Mouse (Mus musculus): Measurements from ENCODE around the gene Mrpl37.
"Not testable (repeated sequence)": the region's sequence is repeated elsewhere in the genome, so short reads cannot be mapped to it uniquely, and the experiment has no call there.

Mrpl37 gene

DNA sequence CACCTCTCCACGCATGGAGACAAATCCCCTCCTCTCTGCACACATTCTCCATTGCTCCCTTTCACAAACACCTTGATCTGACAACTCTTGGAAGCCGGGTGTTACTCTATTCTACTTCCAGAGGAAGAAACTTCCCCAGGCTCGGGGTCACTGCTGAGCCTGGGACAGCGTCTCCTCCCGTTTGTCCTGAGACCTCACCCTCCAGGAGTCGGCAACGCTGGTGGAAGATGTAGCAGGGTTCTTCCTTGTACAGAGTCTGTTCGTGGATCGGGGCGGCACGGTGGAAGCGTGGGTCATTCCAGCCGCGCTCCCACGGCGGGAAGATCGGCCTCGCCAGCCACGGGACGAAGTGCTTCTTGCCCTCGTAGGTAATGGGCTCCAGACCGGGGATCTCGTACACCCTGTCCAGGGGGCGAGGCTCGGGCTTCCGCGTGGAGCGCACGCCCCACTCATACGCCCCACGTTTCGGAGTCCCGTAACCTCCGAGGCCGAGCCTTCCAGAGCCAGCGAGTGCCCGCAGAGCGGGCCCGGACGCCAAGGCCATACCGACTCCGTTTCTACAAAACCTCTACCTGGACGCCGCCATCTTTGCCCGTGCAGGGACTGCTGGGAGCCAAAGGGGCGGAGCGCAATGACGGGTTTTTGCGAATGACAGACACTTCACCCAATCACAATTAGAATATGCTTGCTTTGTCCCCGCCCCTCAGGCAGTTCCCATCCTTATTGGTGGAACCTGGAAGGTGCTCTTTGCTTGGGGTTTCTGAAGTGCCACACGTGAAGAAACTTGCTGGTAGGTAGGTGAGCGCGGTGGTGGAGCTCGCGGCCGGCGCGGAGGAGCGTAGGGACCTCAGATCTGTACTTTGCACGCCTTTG is at the start of gene Mrpl37, which contains the start of gene Cyb5rl:
Mrpl37 (minus strand) TSS at position 617 of the 873 bp plus-strand sequence.
Cyb5rl (plus strand) TSS at position 737 of the 873 bp plus-strand sequence.
- DNase-seq (ENCODE audit: low spot score) = peak; percentile 97

- no peak for DNase-seq (ENCODE audit: low spot score)
Observed at GRCm38 (mm10) chr4:107114278-107114677, 47.6 kb upstream of the Mrpl37 start.

DNA sequence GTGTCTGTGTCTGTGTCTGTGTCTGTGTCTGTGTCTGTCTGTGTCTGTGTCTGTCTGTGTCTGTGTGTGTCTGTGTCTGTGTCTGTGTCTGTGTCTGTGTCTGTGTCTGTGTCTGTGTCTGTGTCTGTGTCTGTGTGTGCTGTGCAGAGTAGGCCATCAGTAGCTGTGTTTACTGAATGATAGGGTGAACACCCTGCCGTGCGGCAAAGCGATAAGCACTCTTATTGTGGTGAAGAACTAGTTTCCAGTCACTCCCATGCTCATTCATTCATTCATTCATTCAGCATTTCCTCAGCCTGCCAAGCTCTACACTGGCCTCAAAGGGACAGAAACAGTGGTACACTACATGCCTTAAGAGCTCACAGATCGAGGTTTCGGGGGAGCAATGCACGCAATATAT is 42.5 kb upstream of the Mrpl37 start:
- DNase-seq (ENCODE audit: low spot score) = not testable (repeated sequence)

GRCm38 (mm10) chr4:107108291-107108731 is 41.6 kb upstream of the Mrpl37 start:
- DNase-seq (ENCODE audit: low spot score) = no peak

DNA sequence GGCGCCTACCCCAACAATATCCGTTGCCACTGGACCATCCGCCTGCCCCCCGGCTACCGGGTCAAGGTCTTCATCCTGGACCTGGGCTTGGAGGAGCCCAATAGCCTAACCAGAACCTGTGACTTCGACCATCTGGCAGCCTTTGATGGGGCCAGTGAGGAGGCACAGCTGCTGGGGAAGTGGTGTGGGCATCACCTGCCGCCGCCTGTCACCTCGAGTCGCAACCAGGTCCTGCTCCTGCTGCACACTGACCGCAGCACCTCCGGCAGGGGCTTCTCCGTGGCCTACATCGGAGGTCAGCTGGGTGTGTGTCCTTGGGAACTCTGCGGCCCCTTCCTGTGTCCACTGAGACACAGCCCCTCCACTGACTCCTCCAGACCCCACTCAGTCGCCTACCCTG is 40.1 kb upstream of the Mrpl37 start:
- DNase-seq (ENCODE audit: low spot score) = no peak

DNA sequence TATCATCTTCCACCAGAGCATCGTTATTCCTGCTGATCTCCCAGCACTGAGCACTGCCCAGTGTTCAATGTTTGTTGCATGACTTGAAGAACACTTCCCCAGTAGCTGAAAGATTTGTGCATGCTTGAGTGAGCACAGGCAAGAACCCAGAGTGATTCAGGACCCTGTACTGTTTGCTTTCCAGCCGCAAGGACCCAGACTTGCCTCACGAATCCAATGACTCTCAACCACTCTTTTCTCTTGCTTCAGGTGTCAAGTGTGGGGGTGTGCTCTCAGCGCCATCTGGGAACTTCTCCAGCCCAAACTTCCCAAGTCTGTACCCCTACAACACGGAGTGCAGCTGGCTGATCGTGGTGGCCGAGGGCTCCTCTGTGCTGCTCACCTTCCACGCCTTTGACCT is 35.6 kb upstream of the Mrpl37 start:
- DNase-seq (ENCODE audit: low spot score) = no peak

- no peak for DNase-seq (ENCODE audit: low spot score)
Observed at GRCm38 (mm10) chr4:107098791-107099525, 32.3 kb upstream of the Mrpl37 start.

DNA sequence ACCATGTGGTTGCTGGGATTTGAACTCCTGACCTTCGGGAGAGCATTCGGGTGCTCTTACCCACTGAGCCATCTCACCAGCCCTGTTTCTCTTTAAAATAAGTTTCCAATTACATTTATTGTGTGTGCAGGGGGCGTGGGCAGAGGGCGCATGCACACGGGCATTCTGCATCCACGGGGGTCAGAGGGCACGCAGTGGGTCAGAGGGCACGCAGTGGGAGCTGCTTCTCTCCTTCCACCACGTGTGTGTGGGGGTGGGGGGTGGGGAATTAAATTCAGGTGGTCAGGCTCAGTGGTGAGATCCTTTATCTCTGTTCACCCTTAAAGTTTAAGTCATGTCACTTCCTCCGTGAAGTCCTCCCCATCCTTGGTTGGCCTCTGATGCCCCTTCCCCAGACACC is 31.7 kb upstream of the Mrpl37 start:
- DNase-seq (ENCODE audit: low spot score) = no peak

DNA sequence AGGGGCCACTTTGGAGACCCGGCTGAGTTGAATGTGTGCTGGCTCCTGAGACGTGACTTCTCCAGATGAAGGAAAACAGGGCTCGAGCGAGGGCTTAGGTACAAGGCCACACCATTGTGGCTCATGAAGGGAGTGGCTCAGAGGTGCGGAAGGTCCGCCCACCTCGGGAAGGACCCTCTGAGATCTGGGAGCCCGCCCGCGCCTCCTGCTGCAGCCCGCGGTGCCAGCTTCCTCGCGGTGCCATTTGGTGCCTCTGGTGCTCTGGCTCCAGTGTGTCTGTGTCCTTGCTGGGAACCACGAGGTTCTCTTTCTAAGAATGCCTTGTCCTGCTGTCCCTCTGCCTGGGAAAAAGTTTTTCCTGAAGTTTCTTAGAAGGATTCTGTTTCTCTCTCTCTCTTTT is 31.2 kb upstream of the Mrpl37 start:
- DNase-seq (ENCODE audit: low spot score) = no peak

DNA sequence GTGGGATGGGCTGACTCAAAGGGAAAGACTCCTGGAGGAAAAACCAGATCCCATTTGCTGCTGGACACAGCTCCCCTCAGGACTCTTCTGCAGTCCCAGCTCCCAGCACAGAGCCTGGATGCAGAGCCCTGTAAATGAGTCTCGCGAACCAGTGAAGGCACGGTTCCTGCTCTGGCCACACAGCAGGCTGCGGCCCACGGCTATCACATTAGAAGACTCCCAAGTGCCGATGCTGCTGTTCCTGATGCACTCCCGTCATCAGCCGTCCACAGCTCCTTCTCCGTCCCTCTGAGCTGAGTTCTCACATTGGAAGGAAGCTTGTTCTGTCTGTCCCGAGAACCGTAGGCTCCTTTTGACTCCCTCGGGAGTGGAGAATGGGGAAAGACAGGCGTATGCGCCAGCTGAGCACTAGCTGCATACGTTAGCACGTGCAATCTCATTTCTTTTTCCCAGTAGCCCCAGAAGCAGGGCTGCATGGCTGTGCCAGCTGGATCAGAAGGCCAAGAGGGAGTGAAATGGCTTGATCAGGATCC is 30.2 kb upstream of the Mrpl37 start, which contains the start of gene Cdcp2:
Cdcp2 (plus strand) TSS at position 51 of the 533 bp plus-strand sequence.
- DNase-seq (ENCODE audit: low spot score) = no peak

DNA sequence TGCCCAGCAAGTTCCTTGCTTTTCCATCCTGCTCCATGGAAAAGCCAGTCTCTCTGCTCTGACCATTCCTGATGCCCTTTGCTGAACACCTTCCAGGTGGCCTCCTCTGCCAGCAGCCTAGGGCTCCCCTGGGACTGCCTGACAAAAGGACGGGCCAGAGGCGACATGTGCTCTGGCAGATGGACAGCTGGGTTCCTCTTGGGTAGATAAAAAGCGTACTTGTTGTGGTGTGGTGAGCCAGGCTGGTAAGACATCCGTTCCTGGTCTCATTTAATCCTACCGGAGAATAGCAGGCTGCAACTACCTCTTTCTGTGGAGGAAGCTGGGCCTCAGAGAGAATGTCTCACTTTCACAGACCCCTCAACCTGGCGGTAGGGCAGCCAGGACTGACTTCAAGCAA is 29.4 kb upstream of the Mrpl37 start:
- DNase-seq (ENCODE audit: low spot score) = no peak

GRCm38 (mm10) chr4:107094484-107095187 is 28.0 kb upstream of the Mrpl37 start:
- DNase-seq (ENCODE audit: low spot score) = no peak

GRCm38 (mm10) chr4:107091696-107092095 is 25.0 kb upstream of the Mrpl37 start:
- DNase-seq (ENCODE audit: low spot score) = no peak

- no peak for DNase-seq (ENCODE audit: low spot score)
Observed at GRCm38 (mm10) chr4:107084858-107085257, 18.2 kb upstream of the Mrpl37 start.

DNA sequence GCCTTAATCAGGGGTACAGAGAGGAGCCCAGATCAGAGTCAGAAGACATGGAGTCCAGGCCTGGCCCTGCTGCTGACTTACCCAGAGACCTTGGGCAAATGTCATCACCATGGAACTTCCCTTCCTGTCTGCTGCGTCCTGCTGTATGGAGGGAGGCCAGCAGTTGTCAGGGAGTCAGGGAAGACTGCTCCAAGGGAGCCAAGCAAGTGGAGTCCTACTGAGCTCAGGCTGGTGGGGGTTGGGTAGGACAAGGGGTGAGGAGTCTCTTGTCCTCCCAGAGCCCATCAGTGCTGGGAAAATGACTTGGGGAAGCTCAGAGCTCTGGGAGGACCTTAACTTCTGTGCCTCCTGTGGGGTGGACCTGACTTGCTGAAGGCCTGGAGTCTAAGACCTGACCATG is 17.7 kb upstream of the Mrpl37 start:
- DNase-seq (ENCODE audit: low spot score) = no peak

DNA sequence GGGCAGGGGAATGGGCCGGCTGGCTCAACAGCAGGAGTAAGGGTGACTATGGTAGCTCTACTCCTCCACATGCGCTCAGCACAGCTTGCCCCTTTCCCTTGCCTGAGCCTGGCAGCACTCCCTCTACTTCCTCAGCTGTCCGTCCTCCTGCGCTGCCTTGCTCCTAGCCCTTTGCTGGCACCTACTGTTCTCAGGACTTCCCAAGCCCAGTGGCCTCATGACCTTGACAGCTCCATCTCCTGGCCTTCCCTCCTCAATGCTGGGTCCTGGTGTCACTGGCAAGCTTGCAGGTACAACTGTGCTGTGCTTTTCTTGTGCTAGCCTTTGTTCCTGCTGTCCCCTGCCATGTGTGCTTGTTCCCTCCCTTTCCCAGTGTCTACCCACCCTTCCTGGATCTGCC is 16.5 kb upstream of the Mrpl37 start:
- DNase-seq (ENCODE audit: low spot score) = no peak

DNA sequence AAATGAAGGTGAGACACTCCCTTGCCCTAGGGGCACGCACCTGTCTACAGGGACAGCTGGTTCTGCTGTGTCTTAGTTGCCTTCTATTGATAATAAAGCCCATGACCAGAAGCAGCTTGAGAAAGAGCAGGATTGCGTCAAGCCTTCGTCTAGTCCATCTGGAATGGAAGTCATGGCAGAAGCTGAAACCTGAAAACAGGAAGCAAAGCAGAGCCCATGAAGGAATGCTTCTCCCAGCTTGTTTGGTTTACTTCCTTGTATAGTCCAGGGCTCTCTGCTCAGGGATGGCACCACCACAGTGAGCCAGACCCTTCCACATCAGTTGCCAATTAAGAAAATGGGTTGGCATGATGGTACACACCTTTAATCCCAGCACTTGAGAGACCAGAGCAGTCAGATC is 15.5 kb upstream of the Mrpl37 start:
- no peak for DNase-seq (ENCODE audit: low spot score)

GRCm38 (mm10) chr4:107079716-107080115 is 13.0 kb upstream of the Mrpl37 start:
- no peak for DNase-seq (ENCODE audit: low spot score)

DNA sequence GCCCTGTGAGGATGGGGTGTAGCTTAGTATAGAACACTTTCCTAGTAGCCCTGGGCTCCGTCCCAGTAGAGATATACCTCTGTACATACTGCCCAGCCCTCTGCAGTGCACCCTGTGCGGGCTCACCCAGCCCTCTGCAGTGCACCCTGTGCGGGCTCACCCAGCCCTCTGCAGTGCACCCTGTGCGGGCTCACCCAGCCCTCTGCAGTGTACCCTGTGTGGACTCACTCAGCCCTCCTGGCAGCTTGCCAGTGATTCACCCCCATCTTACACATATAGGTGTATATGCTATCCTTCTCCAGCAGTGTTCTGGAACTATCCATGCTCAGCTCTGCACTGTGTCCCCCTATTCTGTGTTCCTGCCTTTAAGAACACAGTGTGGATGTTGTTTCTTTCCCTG is 12.2 kb upstream of the Mrpl37 start:
- no peak for DNase-seq (ENCODE audit: low spot score)

DNA sequence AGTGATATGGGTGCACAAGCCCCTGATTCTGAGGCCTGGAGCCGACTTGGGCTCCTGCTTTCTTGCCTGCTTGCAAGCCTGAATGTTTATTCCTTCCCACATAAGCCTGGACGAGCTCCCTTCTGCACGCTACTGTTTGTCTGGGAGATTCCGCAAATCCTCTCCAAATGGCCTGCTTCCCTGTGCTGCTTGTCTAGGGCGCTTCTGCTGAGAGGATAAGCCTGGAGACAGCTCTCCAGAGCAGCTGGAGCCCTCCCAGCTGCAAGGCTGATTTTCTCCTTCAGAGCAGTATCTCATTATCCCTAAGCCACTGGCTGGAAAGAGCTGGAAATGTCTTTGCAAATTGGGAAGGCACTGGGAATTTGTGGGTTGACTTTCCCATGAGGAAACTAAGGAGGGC is 8.8 kb upstream of the Mrpl37 start:
- DNase-seq (ENCODE audit: low spot score) = no peak

DNA sequence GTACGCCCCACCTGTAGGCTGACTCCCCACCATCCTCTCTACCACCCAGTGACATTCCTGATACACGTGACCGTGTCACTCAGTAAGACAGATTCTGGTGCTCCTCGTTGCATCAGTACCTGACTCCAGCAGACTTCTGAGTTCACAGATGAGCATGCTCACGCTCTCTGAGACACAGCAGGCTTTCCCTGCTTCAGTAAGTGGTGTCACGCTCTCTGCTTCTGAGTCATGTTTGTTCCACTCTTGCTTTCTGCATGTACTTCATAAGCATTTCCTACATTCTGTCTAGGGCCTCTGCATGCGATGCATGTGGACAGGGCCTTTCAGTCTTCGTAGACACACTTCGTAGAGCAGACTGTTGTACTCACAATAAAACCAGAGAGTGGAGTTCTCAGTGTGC is 5.7 kb upstream of the Mrpl37 start:
- no peak for DNase-seq (ENCODE audit: low spot score)

DNA sequence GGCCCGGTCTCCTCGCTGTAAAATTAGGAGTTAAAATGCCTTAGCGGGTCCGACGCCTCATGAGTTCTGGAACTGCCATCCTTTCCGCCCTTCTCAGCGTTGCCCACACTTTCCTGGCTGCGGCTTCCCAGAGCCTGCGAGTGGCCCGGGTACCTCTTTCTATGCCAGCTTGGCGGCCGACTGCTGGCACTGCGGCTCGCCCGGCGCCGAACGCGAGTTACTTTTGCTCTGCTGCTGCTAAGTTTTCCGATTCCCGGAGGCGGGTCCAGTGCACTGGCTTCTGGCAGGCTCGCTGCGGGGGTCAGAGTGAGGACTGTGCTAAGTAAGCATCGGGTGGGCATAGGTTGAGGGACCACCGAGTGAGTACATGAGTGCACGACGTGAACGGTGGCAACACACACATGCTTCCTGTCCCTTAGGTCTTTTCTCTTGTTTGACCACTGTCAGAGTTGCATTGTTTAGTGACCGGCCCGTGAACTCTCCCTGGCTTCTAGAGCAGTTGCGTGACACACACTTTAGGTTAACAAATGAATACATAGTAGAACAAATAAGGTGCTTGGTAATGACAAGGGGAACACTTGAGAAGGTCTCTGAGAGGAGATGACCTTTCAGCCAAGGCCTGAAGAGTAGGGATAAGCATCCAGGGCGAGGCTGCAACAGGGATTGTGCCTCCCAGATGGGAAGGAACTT is 628 bp upstream of the Mrpl37 start:
- DNase-seq (ENCODE audit: low spot score) = peak; percentile 8

Measured in lung, postnatal 25 days (tissue).